Mouse (Mus musculus) liver, embryonic 15.5 days (tissue): ENCODE results near the gene Acer3. TPM values are rescaled to one million over a fixed set of nuclear protein-coding genes. Genes with fewer than 3 reads are reported as not detected.

ENCODE experiments used
- ATAC-seq: fragments of 200-750 bp; cut with Nextera tagmentation; 2 replicates; pipeline ENCODE4 v1.8.0; 2017; ENCODE audit warnings: moderate number of reproducible peaks, mild to moderate bottlenecking, moderate library complexity; ENCODE audit not compliant: insufficient read depth
- H3K27ac ChIP-seq: fragments of 300-500 bp; sonication (generic); replicated peaks from 2 replicates; pipeline ENCODE4 v1.5.1; 2015; ENCODE audit warnings: mild to moderate bottlenecking, inconsistent platforms
- H3K27me3 ChIP-seq: fragments of 300-500 bp; sonication (generic); 2 replicates; pipeline ENCODE4 v1.6.1; 2015; ENCODE audit warnings: mild to moderate bottlenecking, inconsistent platforms
- H3K36me3 ChIP-seq: fragments of 300-500 bp; sonication (generic); replicated peaks from 2 replicates; pipeline ENCODE4 v1.6.1; 2015; ENCODE audit warnings: moderate library complexity, mild to moderate bottlenecking, inconsistent platforms
- H3K4me1 ChIP-seq: fragments of 300-500 bp; sonication (generic); replicated peaks from 2 replicates; pipeline ENCODE4 v1.6.1; 2015; ENCODE audit warnings: inconsistent platforms
- H3K4me2 ChIP-seq: fragments of 300-500 bp; sonication (generic); 2 replicates; pipeline ENCODE4 v1.6.1; 2015; ENCODE audit warnings: moderate library complexity, mild to moderate bottlenecking, inconsistent platforms
- H3K4me3 ChIP-seq: fragments of 300-500 bp; sonication (generic); replicated peaks from 2 replicates; pipeline ENCODE4 v1.5.1; 2015; ENCODE audit warnings: mild to moderate bottlenecking, inconsistent platforms
- H3K9ac ChIP-seq: fragments of 300-500 bp; sonication (generic); 2 replicates; pipeline ENCODE4 v1.6.1; 2015; ENCODE audit warnings: moderate library complexity, mild to moderate bottlenecking, inconsistent platforms
- H3K9me3 ChIP-seq: fragments of 300-500 bp; sonication (generic); replicated peaks from 2 replicates; pipeline ENCODE4 v1.6.1; 2016; ENCODE audit warnings: inconsistent platforms
- WGBS: fragments of 180-500 bp; shearing (Covaris S2); methylation state at CpG from one replicate; pipeline ENCODE4 v1.1.7; 2015; ENCODE audit warnings: mixed read lengths; ENCODE audit not compliant: insufficient replicate concordance; 5-methylcytosine and 5-hydroxymethylcytosine counted together
- polyA plus RNA-seq: library from polyadenylated mRNA; unstranded; fragments of >200 nt; fragmentation: Nextera tagmentation; extraction: Ambion mirVana; gene quantifications from 2 replicates; pipeline ENCODE4 v1.2.1, GENCODE M21; 2015

The Acer3 gene
- polyA plus RNA-seq, 1 experiment from 2014 or later = 26.9 TPM

DNA sequence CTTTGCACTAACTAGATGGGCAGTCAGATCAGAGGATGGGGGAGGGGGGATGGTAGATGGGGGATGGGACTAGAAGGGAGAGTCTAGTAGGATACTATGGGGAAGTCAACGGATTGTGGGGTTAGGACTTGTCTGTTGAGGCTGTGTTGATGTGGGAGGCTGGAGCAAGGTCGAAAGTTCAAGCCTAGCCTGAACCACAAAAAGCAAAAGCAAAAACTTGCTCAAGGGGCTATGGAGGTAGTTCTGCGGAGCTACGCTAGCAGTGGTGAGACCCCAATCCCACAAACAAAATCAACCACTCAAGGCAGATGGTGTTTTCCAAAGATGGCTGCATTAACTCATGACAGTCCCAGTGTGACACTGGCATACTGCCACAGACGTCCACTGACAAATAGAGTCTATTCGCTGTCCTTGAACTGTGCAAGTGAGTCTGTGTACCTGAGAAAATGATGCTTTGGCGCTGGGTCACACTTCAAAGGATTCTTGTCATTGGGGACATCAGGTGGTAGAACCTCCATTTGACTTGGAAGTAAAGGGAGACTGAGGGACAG is 927 bp downstream of the Acer3 start:
- WGBS = 69% methylated on average over 7 of the region's 7 CpGs

DNA sequence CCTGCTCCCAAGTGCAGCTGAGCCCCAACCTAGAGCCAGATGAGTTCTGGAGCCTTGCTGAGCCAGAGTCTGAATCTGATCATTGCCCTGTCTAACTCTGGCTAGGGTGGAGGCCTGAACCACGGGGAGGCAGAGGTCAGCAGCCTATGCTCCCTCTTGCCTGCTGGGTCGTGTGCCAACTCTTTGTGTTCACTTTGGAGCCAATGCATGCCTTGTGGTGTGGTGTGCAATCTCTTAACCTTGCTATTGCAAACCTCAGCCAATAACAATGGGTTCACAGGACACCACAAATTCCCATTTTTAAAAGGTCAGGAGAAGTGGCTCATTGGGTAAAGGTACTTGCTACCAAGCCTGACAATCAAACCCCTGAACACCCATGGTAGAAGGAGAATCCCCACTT is 4.4 kb downstream of the Acer3 start:
- Histone ChIP-seq H3K4me2 (no peak overlapping the region), H3K36me3 (no peaks in the 10 kb centered on the region), H3K4me3 (no peak overlapping the region), H3K9me3 (no peaks in the 10 kb centered on the region), H3K27ac (no peak overlapping the region), H3K27me3 (peaks cover 20% of the 10 kb centered on the region; the same call in 1 of the 2 replicates), H3K4me1 (no peaks in the 10 kb centered on the region), H3K9ac (no peak overlapping the region)
- WGBS = 34% methylated on average over 2 of the region's 2 CpGs
- ATAC-seq = no peak

More for the DNA sequence above, 927 bp downstream of the Acer3 start:
- Histone ChIP-seq H3K4me1 (peaks cover 26% of the 10 kb centered on the region), H3K4me2 (no peak overlapping the region), H3K27ac (no peak overlapping the region), H3K9me3 (no peaks in the 10 kb centered on the region), H3K4me3 (no peak overlapping the region), H3K36me3 (no peaks in the 10 kb centered on the region), H3K27me3 (peaks cover 3% of the 10 kb centered on the region; the same call in 1 of the 2 replicates), H3K9ac (no peak overlapping the region)
- ATAC-seq = no peak

DNA sequence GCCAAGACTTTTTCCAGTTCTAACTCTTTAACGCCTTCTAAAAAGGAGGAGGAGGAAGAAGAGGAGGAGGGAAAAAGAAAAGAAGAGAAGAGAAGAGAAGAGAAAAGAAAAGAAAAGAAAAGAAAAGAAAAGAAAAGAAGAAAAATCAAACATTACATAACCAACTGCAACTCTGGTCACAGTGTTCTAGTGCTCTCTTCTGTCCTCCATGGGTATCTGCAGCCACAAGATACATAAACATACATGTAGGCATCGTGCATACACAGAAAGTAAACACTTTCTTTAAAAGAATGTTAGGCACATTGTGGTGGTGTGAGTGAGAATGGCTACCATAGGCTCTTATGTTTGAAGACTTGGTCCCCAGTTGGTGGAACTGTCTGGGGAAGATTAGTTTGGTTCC is 5.9 kb downstream of the Acer3 start:
- WGBS = 80% methylated on average over 2 of the region's 2 CpGs

DNA sequence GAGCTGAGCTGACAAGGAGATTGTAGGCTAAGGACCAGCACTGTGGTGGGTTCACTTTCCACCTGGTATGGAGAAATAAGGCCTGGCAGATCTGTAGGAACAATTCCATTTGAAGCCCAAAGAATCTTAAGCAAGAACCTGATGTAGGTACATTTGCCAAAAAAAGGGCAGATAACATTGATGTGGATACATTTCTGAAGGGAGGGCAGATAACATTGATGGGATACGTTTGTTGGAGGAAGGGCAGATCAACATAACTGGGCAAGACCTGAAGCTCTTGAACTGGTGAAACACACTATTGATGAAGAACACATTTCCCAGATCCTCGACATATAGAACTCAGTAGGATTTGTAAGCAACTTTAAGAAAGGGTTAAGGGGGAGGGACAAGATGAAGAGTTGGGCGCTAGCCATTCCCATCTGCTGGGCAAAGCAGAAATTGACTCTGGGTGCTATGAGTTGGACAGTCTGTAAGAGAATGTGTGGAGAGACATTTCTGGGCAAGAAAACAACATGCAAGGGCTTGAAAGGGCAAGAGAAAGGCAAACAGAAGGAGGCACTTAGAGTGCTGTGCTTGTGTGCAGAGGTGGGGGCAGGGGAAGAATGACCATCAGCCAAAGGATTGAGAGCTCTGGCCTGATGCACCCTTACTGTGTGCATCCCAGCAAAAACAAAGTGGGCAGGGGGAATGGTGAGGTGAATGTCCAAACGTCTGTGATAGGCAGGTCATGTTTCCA is 8.7 kb downstream of the Acer3 start:
- H3K36me3 ChIP-seq = no peaks in the 10 kb centered on the region
- peaks cover 21% of the 10 kb centered on the region for H3K4me1 ChIP-seq
- H3K27ac ChIP-seq = no peak overlapping the region
- no peaks in the 10 kb centered on the region for H3K9me3 ChIP-seq
- H3K4me3 ChIP-seq = no peak overlapping the region
- H3K4me2 ChIP-seq = no peak overlapping the region
- peaks cover 20% of the 10 kb centered on the region; the same call in 1 of the 2 replicates for H3K27me3 ChIP-seq
- ATAC-seq = no peak
- WGBS = 37% methylated on average over 4 of the region's 4 CpGs
- H3K9ac ChIP-seq = no peak overlapping the region

More for the DNA sequence above, 5.9 kb downstream of the Acer3 start:
- H3K27ac ChIP-seq = no peak overlapping the region
- no peak overlapping the region for H3K4me2 ChIP-seq
- no peak overlapping the region for H3K9ac ChIP-seq
- ATAC-seq = no peak
- peaks cover 20% of the 10 kb centered on the region; the same call in 1 of the 2 replicates for H3K27me3 ChIP-seq
- H3K9me3 ChIP-seq = no peaks in the 10 kb centered on the region
- H3K4me3 ChIP-seq = no peak overlapping the region
- H3K36me3 ChIP-seq = no peaks in the 10 kb centered on the region
- no peaks in the 10 kb centered on the region for H3K4me1 ChIP-seq

DNA sequence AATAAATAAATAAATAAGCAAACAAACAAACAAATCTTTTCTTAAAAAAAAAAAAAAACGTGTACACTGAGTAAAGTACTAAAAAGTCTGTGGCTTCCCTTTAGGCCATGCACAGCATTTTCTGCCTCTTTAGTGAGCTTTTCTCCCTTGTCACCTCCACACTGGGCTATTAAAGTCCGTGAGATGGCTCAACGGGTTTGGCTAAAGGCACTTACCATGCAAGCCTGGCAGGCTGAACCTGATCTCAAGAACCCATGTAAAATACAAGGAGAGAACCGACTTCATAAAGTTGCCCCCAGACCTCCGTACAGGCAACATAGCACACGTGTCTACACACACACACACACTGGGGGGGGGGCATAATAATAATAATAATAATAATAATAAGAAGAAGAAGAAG is 10.7 kb downstream of the Acer3 start:
- WGBS = 64% methylated on average over 6 of the region's 6 CpGs
- H3K4me3 ChIP-seq = no peak overlapping the region
- H3K27me3 ChIP-seq = peaks cover 17% of the 10 kb centered on the region; the same call in 1 of the 2 replicates
- ATAC-seq = no peak
- H3K4me2 ChIP-seq = peak overlapping the region; percentile 92; the same call in 1 of the 2 replicates
- H3K4me1 ChIP-seq = peaks cover 27% of the 10 kb centered on the region
- H3K36me3 ChIP-seq = no peaks in the 10 kb centered on the region
- no peaks in the 10 kb centered on the region for H3K9me3 ChIP-seq
- H3K27ac ChIP-seq = no peak overlapping the region
- no peak overlapping the region for H3K9ac ChIP-seq

DNA sequence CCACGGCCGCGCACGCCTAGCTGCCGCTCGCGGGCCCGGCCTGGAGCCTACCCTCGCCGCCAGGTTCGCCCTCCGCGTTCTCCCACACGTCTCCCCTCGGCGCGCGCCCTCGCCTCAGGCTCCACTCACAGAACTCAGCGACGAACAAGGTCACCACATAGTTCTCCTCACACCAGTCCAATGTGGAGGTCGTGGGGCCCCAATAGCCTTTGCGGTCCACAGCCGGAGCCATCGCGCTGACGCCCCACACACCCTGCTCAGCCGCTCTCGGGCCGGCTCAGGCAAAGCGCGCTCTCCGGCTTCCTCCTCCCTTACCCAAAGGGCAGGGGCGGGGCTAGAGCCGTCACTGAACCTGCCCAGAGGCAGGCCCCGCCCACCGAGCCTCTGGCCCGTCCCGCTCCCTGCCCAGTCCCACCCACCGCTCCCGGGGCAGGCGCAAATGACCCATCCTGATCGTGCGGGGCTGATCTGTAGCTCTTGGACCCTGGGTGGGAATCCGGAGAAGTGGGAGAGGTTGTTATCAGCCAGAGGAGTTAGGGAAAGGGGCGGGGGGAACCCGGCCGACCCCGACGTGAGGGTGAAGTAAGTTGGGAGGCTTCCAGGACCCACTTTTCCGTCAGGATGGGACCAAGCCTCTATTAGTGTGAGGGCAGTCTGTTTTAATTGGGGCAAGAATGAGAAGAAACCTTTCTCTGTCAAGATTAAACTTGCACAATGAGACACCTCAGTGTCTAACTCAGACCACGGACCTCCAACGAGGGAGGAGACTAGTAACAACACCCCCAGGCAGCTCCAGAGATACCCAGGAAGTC is 11.6 kb downstream of the Acer3 start:
- peak; percentile 98 for ATAC-seq
- H3K27me3 ChIP-seq = peaks cover 17% of the 10 kb centered on the region; the same call in 1 of the 2 replicates
- H3K9me3 ChIP-seq = no peaks in the 10 kb centered on the region
- H3K4me2 ChIP-seq = peak overlapping the region; percentile 92
- peak overlapping the region; percentile 92 for H3K4me3 ChIP-seq
- peaks cover 30% of the 10 kb centered on the region for H3K4me1 ChIP-seq
- H3K36me3 ChIP-seq = no peaks in the 10 kb centered on the region
- WGBS = under 1% methylated on average over 53 of the region's 53 CpGs
- H3K9ac ChIP-seq = peak overlapping the region; percentile 94
- H3K27ac ChIP-seq = peak overlapping the region; percentile 86

DNA sequence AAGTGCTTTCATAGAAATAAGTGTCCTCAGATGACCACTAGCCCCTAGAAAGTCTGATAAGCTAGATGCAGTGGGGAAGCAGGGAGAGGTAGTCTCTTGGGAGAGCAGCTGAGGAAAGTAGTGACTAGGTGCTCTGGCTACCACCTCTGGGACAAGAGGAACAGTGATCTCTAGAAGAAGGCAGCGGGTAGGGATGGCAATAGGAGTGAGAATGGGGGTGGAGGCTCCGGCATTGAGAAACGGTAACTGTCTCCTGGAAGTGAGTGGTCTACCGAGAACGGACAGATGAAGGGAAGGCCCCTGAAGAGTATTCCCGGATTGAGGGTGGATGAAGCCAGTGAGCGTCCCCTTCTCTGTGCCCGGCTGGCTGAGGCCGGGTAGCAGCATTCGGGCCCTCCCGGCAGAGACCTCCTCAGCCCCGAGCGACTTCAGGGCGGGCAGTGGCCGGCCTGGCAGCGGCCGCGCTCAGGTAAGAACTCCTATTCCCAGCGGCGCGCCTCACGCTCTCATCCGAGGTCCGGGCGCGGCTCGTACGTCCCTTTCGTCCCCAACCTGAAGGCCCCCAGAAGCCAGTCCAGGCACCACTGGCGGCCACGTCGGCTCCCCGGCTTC is 12.3 kb downstream of the Acer3 start:
- peak overlapping the region; percentile 86 for H3K27ac ChIP-seq
- H3K4me1 ChIP-seq = peaks cover 30% of the 10 kb centered on the region
- WGBS = under 1% methylated on average over 33 of the region's 33 CpGs
- no peaks in the 10 kb centered on the region for H3K36me3 ChIP-seq
- peak; percentile 75 for ATAC-seq
- H3K9me3 ChIP-seq = no peaks in the 10 kb centered on the region
- H3K27me3 ChIP-seq = peaks cover 16% of the 10 kb centered on the region; the same call in 1 of the 2 replicates
- peak overlapping the region; percentile 92 for H3K4me3 ChIP-seq
- peak overlapping the region; percentile 94 for H3K9ac ChIP-seq
- peak overlapping the region; percentile 92 for H3K4me2 ChIP-seq

DNA sequence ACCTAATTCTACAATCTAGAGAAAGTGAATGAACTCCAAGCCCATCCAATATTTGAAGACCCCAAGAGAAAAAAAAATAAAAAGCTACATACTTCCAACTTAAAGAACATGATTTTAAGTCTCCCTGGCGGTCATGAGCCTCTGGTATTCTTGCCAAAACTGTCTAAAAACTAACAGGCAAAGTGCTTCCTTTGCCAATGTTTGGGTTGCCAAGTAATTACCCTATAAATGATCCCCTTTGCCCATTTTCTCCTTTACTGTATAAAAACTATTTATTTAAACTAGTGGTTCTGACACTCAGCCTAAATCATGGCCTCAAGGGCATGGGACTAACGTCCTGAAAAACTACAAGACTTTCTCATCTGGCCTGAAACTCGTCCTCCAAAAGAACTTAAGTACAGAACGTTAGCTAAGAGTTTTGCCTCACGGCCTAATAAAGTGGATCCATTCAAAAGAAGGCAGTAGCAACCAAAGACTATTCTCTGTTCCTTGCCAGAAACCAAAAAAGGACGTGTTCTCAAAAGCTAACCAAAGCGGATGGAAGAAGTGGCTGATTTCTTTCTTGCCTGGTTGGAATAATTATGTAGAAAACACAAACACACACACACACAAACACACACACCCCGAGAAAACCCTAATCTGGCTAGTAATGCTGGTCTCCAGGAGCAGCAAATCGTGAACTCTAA is 12.9 kb downstream of the Acer3 start:
- peaks cover 30% of the 10 kb centered on the region for H3K4me1 ChIP-seq
- no peaks in the 10 kb centered on the region for H3K9me3 ChIP-seq
- WGBS = 36% methylated on average over 9 of the region's 9 CpGs
- peaks cover 10% of the 10 kb centered on the region; the same call in 1 of the 2 replicates for H3K27me3 ChIP-seq
- H3K4me2 ChIP-seq = peak overlapping the region; percentile 92
- ATAC-seq = no peak
- peak overlapping the region; percentile 86 for H3K27ac ChIP-seq
- peak overlapping the region; percentile 94 for H3K9ac ChIP-seq
- H3K36me3 ChIP-seq = no peaks in the 10 kb centered on the region
- peak overlapping the region; percentile 92 for H3K4me3 ChIP-seq

DNA sequence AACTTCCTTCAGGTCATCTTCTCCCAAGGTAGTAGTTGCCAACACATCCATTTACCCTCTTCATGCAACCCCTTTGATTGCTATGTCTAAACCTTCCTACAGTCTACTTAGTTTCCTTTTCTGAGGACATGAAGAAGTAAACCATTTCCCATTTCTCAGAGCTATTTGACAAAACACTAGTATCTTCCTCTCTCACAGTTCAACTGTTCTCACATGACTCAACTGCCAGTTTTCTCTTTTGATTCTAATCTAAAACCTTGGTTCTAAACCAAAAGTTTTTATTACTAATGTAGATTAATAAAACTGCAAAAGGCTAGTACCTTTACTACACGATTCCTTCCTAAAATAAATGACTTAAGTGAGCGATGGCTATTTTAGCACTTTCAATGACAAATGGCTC is 13.6 kb downstream of the Acer3 start:
- 68% methylated on average over 2 of the region's 2 CpGs for WGBS
- Histone ChIP-seq H3K36me3 (no peaks in the 10 kb centered on the region), H3K4me3 (peak overlapping the region; percentile 92), H3K4me1 (peaks cover 30% of the 10 kb centered on the region), H3K27ac (no peak overlapping the region), H3K4me2 (peak overlapping the region; percentile 92), H3K27me3 (peaks cover 4% of the 10 kb centered on the region; the same call in 1 of the 2 replicates), H3K9me3 (no peaks in the 10 kb centered on the region), H3K9ac (0 out of 2 replicates have a peak overlapping the region, but pooled peaks have one; percentile 94)
- ATAC-seq = no peak

DNA sequence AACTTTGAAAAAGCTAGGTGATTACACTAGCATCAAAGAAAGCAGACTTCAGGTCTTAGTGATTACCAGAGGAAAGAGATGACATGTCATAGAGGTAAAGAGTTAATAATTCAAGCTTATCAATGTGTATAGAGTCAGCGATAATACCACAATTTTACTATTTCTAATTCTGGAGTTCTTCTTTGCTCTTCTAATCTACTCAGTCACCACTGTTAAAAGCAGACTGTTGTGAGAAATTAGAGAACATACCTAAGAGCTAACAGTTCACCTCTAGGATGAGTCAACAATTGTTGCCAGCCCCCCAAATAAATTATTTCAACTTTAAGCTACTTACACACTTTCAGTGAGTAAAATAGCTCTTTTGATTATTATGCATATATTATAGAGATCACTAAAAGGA is 28.1 kb downstream of the Acer3 start:
- Histone ChIP-seq H3K9ac (no peak overlapping the region), H3K27ac (no peak overlapping the region), H3K4me2 (no peak overlapping the region), H3K36me3 (no peaks in the 10 kb centered on the region), H3K27me3 (no peaks in the 10 kb centered on the region), H3K9me3 (no peaks in the 10 kb centered on the region), H3K4me1 (no peaks in the 10 kb centered on the region; the same call in 1 of the 2 replicates), H3K4me3 (no peak overlapping the region)
- ATAC-seq = no peak
- WGBS = 63% methylated on average over 1 of the region's 1 CpGs
